Mouse (Mus musculus): Measurements from ENCODE around the gene Slain2. TPM values are rescaled to one million over a fixed set of nuclear protein-coding genes. Genes with fewer than 3 reads are reported as not detected.
A peak's percentile ranks its signal among the peaks of the same experiment; 100 is the strongest.

Gene Slain2
- polyA plus RNA-seq, 1 experiment from 2014 or later = 16.8 TPM

- no peak overlapping the region for H3K9ac ChIP-seq
- 80% methylated on average over 18 of the region's 18 CpGs for WGBS
- ATAC-seq (replicated peaks) = no peak
- no peaks in the 10 kb centered on the region for H3K27me3 ChIP-seq (replicated peaks)
- no peaks in the 10 kb centered on the region for H3K4me1 ChIP-seq
- H3K36me3 ChIP-seq (replicated peaks) = no peaks in the 10 kb centered on the region
- H3K9me3 ChIP-seq = no peaks in the 10 kb centered on the region
- H3K4me2 ChIP-seq = no peak overlapping the region
- H3K4me3 ChIP-seq = no peak overlapping the region
- H3K27ac ChIP-seq = no peak overlapping the region
These were observed 9.0 kb upstream of the Slain2 start for GRCm38 (mm10) chr5:72904903-72905790.

- Histone ChIP-seq H3K9ac (no peak overlapping the region), H3K4me3 (no peak overlapping the region), H3K27ac (no peak overlapping the region), H3K4me2 (no peak overlapping the region), H3K4me1 (no peaks in the 10 kb centered on the region), H3K9me3 (no peaks in the 10 kb centered on the region), H3K36me3 (replicated peaks) (no peaks in the 10 kb centered on the region), H3K27me3 (replicated peaks) (no peaks in the 10 kb centered on the region)
- no peak for ATAC-seq (replicated peaks)
- 91% methylated on average over 6 of the region's 6 CpGs for WGBS
These were observed 6.7 kb upstream of the Slain2 start for GRCm38 (mm10) chr5:72907402-72907801.

- Histone ChIP-seq H3K4me1 (peaks cover 5% of the 10 kb centered on the region), H3K9ac (no peak overlapping the region), H3K4me3 (no peak overlapping the region), H3K9me3 (no peaks in the 10 kb centered on the region), H3K27me3 (replicated peaks) (no peaks in the 10 kb centered on the region), H3K4me2 (no peak overlapping the region), H3K27ac (no peak overlapping the region), H3K36me3 (replicated peaks) (no peaks in the 10 kb centered on the region)
- ATAC-seq (replicated peaks) = no peak
- 83% methylated on average over 8 of the region's 8 CpGs for WGBS
These were observed 5.7 kb upstream of the Slain2 start for GRCm38 (mm10) chr5:72908324-72908936.

- ATAC-seq (replicated peaks) = no peak
- H3K9ac ChIP-seq = no peak overlapping the region
- peaks cover 7% of the 10 kb centered on the region for H3K4me1 ChIP-seq
- H3K27ac ChIP-seq = no peak overlapping the region
- 92% methylated on average over 4 of the region's 4 CpGs for WGBS
- no peaks in the 10 kb centered on the region for H3K36me3 ChIP-seq (replicated peaks)
- no peak overlapping the region for H3K4me2 ChIP-seq
- no peak overlapping the region for H3K4me3 ChIP-seq
- no peaks in the 10 kb centered on the region for H3K9me3 ChIP-seq
- no peaks in the 10 kb centered on the region for H3K27me3 ChIP-seq (replicated peaks)
These were observed 4.7 kb upstream of the Slain2 start for GRCm38 (mm10) chr5:72909363-72909762.

GRCm38 (mm10) chr5:72910373-72910772 is 3.7 kb upstream of the Slain2 start:
- no peaks in the 10 kb centered on the region for H3K27me3 ChIP-seq (replicated peaks)
- H3K4me2 ChIP-seq = no peak overlapping the region
- H3K36me3 ChIP-seq (replicated peaks) = no peaks in the 10 kb centered on the region
- peaks cover 7% of the 10 kb centered on the region for H3K4me1 ChIP-seq
- no peaks in the 10 kb centered on the region for H3K9me3 ChIP-seq
- no peak overlapping the region for H3K4me3 ChIP-seq
- H3K27ac ChIP-seq = no peak overlapping the region
- no peak overlapping the region for H3K9ac ChIP-seq
- WGBS = 95% methylated on average over 1 of the region's 1 CpGs
- ATAC-seq (replicated peaks) = no peak

GRCm38 (mm10) chr5:72911284-72911683 is 2.8 kb upstream of the Slain2 start:
- Histone ChIP-seq H3K36me3 (replicated peaks) (no peaks in the 10 kb centered on the region), H3K9ac (no peak overlapping the region), H3K27me3 (replicated peaks) (no peaks in the 10 kb centered on the region), H3K9me3 (no peaks in the 10 kb centered on the region), H3K4me3 (no peak overlapping the region), H3K4me1 (peaks cover 14% of the 10 kb centered on the region), H3K27ac (no peak overlapping the region), H3K4me2 (no peak overlapping the region)
- no peak for ATAC-seq (replicated peaks)
- WGBS = 82% methylated on average over 3 of the region's 3 CpGs

GRCm38 (mm10) chr5:72914633-72915561 is 793 bp downstream of the Slain2 start:
- no peaks in the 10 kb centered on the region for H3K27me3 ChIP-seq (replicated peaks)
- WGBS = under 1% methylated on average over 64 of the region's 66 CpGs
- H3K4me1 ChIP-seq = peaks cover 31% of the 10 kb centered on the region
- peak overlapping the region; percentile 94 for H3K9ac ChIP-seq
- peak overlapping the region; percentile 87 for H3K4me3 ChIP-seq
- ATAC-seq (replicated peaks) = peak; percentile 76
- H3K9me3 ChIP-seq = no peaks in the 10 kb centered on the region
- peak overlapping the region; percentile 74 for H3K4me2 ChIP-seq
- H3K27ac ChIP-seq = peak overlapping the region; percentile 96
- no peaks in the 10 kb centered on the region for H3K36me3 ChIP-seq (replicated peaks)

GRCm38 (mm10) chr5:72916048-72916447 is 1.9 kb downstream of the Slain2 start:
- peak overlapping the region; percentile 87 for H3K4me3 ChIP-seq
- H3K4me1 ChIP-seq = peaks cover 31% of the 10 kb centered on the region
- H3K9me3 ChIP-seq = no peaks in the 10 kb centered on the region
- H3K27ac ChIP-seq = 0 out of 2 replicates have a peak overlapping the region, but pooled peaks have one; percentile 96
- H3K9ac ChIP-seq = peak overlapping the region; percentile 94; the same call in 1 of the 2 replicates
- no peaks in the 10 kb centered on the region for H3K36me3 ChIP-seq (replicated peaks)
- no peak for ATAC-seq (replicated peaks)
- WGBS = 37% methylated on average over 4 of the region's 4 CpGs
- H3K4me2 ChIP-seq = peak overlapping the region; percentile 74
- H3K27me3 ChIP-seq (replicated peaks) = no peaks in the 10 kb centered on the region

- no peak for ATAC-seq (replicated peaks)
- 61% methylated on average over 1 of the region's 1 CpGs for WGBS
- Histone ChIP-seq H3K27me3 (replicated peaks) (no peaks in the 10 kb centered on the region), H3K4me1 (peaks cover 31% of the 10 kb centered on the region), H3K36me3 (replicated peaks) (no peaks in the 10 kb centered on the region), H3K4me3 (peak overlapping the region; percentile 87; the same call in 1 of the 2 replicates), H3K27ac (no peak overlapping the region), H3K4me2 (peak overlapping the region; percentile 74), H3K9ac (peak overlapping the region; percentile 94; the same call in 1 of the 2 replicates), H3K9me3 (no peaks in the 10 kb centered on the region)
These were observed 2.7 kb downstream of the Slain2 start for GRCm38 (mm10) chr5:72916851-72917250.

GRCm38 (mm10) chr5:72920416-72920815 is 6.3 kb downstream of the Slain2 start:
- Histone ChIP-seq H3K4me2 (no peak overlapping the region), H3K27ac (no peak overlapping the region)
- WGBS = 91% methylated on average over 4 of the region's 4 CpGs

GRCm38 (mm10) chr5:72921171-72921570 is 7.1 kb downstream of the Slain2 start:
- peaks cover 18% of the 10 kb centered on the region for H3K4me1 ChIP-seq
- no peaks in the 10 kb centered on the region for H3K36me3 ChIP-seq (replicated peaks)
- H3K9me3 ChIP-seq = no peaks in the 10 kb centered on the region
- no peaks in the 10 kb centered on the region for H3K27me3 ChIP-seq (replicated peaks)
- no peak overlapping the region for H3K27ac ChIP-seq
- no peak overlapping the region for H3K4me2 ChIP-seq
- no peak overlapping the region for H3K4me3 ChIP-seq
- H3K9ac ChIP-seq = no peak overlapping the region
- WGBS = 93% methylated on average over 8 of the region's 8 CpGs
- ATAC-seq (replicated peaks) = no peak

More at GRCm38 (mm10) chr5:72920416-72920815, 6.3 kb downstream of the Slain2 start:
- H3K36me3 ChIP-seq (replicated peaks) = no peaks in the 10 kb centered on the region
- no peaks in the 10 kb centered on the region for H3K27me3 ChIP-seq (replicated peaks)
- H3K9ac ChIP-seq = no peak overlapping the region
- no peak overlapping the region for H3K4me3 ChIP-seq
- peaks cover 24% of the 10 kb centered on the region for H3K4me1 ChIP-seq
- no peaks in the 10 kb centered on the region for H3K9me3 ChIP-seq
- no peak for ATAC-seq (replicated peaks)

GRCm38 (mm10) chr5:72922796-72923195 is 8.7 kb downstream of the Slain2 start:
- Histone ChIP-seq H3K27me3 (replicated peaks) (no peaks in the 10 kb centered on the region), H3K4me2 (no peak overlapping the region), H3K4me1 (0 out of 2 replicates have a peak, but pooled peaks cover 3% of the 10 kb centered on the region), H3K27ac (no peak overlapping the region), H3K9ac (no peak overlapping the region), H3K4me3 (no peak overlapping the region), H3K36me3 (replicated peaks) (no peaks in the 10 kb centered on the region), H3K9me3 (no peaks in the 10 kb centered on the region)
- no peak for ATAC-seq (replicated peaks)
- WGBS = 93% methylated on average over 3 of the region's 3 CpGs

All from midbrain, embryonic 15.5 days (tissue).